Mouse (Mus musculus): ENCODE measurements around the gene Invs.

GRCm38 (mm10) chr4:48243737-48244136, 35.8 kb upstream of the Invs start:
- TF ChIP-seq CTCF (IDR thresholded peaks at IDR 0.05; ENCODE audit: low read depth) = no peak
- TF ChIP-seq EP300 (IDR thresholded peaks at IDR 0.05; ENCODE audit: low read depth) = no peak
